Mouse (Mus musculus) T-cell, adult 2 months (primary cell): ENCODE results near the gene Arid3b.

Experiments used
- DNase-seq: peaks from one replicate; pipeline ENCODE4 v3.0.0; 2022; ENCODE audit warnings: low spot score

Arid3b gene

DNA sequence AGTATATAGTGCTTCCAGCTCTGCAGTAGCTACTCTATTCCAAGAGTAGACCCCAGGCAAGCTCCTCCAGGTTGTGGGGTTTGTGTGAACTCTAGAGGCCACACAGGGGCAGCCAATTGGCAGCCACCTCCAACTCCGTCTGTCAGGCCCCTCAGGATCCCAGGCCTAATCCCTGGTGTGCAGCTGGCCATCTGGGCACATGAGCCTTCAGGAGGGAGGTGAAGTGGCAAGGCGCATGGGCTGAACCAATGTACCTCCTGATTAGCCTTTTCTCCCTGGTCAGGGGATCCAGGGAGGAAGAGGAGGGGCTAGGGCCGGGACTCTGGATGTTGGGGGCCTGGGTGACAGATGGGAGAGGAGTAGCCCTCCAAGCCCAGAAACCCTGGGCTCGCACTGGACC, 60.9 kb downstream of the Arid3b start:
- no peak for DNase-seq

DNA sequence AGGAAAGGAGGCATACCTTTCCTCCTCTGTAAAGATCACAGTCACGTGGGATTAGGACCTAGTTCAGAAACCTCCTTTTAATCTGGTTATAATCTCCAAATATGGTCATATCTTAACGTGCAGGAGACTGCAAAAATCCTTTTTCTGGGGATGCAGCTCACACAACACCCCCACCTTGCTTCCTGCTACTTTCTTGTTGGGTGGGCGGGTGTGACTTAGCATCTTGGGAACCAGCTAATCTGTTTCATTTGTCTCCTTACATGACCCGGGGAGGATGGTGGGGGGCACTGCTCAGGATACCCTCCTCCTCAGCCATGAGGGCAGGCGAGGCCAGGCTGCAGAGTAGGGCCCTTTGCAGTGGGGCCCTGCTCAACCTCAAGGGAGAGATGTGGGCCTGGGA, 61.6 kb downstream of the Arid3b start:
- DNase-seq: no peak

DNA sequence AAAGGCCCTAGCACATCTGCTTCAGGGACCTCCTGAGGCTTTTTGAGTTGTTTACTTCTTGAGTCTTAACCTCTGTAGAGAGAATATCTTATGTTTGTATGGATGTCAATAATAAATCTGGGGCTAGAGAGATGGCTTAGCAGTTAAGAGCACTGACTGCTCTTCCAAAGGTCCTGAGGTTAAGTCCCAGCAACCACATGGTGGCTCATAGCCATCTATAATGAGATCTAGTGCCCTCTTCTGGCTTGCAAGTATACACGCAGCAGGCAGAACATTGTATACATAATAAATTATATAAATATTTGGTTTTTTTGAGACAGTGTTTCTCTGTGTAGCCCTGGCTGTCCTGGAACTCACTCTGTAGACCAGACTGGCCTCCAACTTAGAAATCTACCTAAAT, 62.4 kb downstream of the Arid3b start:
- peak; percentile 44 for DNase-seq

DNA sequence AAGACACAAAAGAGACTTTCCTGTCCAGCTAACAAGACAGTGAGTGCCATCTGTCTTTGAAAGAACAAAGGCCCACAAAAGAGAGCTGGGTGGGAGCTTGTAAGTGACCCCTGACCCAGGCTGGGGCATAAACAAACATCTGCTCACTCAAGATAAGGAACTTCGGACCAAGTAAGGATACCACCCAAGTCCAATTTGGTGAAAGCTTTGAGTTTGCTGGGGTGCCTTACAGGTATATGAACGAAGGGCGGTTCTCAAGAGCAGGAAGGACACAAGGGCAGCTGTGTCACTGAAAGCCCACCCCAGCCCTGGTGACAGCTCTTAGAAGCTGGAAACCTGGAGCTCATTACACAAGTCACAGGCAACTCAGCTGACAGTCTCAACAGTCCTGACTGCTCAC, 62.8 kb downstream of the Arid3b start:
- DNase-seq: no peak

DNA sequence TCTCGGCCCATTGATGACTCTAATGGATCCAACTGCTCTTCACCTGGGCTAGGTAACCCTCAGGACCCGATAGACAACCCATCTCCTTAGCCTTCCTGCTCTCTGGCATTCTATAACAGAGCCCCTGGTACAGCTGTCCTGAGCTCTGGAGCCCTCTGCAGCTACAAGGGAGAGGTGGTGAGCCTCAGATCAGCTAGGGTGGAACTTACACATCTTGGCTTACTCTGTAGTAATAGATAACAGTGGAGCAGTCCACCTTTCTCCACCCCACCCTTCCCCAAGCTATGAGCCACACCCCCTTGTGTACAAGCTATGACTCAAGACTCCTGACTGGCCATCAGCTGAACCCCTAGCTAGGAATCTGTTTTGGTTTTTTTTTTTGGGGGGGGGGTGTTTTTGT, 65.8 kb downstream of the Arid3b start:
- DNase-seq: no peak

DNA sequence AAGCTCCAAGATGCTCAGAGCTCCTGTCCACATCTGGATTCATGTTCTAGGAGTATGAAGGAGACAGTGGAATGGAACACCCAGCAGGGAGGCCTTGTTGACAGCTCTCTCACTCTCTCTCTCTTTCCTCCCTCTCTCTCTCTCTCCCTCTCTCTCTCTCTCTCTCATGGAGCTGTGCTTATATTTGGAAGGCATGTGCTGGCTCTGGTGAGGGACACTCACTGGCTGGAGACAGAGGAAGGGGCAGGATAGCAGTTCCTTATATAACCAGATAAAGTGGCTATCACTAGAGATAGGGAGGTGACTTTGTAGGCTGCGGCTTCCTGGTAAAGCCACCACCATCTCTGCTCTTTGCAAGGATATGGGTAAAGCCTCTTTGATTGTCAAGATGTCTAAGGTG, 66.4 kb downstream of the Arid3b start:
- DNase-seq: no peak

DNA sequence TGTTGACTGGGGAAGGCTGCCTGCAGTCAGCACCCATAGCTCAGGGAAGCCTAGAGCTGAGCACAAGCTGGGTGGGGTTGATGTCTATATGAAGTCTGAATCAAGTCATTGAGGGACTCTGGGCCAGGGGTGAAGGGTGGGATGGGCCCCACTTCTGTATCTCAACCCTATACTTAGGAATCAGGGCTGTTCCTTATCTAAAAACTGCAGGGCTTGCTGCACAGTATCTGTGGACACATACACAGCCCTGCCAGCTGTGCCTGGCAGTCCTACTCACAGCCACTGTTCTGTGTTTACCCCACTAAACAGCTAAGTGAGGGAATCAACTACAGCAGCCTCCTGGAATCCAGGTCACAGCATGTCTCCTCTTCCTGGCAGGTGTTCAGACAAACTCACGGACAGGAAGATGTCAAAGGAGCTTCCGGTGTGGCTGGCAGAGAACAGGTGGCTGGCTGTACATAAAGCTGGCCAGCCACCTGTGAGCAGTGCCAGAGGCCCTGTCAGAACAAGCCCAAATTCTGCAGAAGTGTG, 67.0 kb downstream of the Arid3b start:
- DNase-seq: peak; percentile 31

DNA sequence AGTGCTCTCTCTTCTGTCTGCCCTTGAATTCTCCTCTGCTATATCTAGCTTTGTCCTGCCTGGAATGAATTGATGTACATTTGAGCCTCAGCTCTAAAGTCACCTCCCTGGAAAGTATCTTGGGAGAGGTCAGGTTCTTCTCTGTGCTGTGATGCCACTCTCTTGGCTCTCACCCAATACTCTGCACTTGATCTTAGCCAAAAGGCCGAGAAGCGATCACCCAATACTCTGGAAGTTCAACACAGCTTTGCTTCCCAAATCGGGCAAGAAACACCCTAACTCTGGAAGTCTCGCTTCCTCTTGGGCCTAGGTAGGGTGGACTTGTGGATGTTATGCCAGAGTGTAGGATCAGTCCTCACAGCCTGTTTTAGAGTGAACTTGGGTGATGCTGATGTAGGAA, 69.4 kb downstream of the Arid3b start:
- no peak for DNase-seq

DNA sequence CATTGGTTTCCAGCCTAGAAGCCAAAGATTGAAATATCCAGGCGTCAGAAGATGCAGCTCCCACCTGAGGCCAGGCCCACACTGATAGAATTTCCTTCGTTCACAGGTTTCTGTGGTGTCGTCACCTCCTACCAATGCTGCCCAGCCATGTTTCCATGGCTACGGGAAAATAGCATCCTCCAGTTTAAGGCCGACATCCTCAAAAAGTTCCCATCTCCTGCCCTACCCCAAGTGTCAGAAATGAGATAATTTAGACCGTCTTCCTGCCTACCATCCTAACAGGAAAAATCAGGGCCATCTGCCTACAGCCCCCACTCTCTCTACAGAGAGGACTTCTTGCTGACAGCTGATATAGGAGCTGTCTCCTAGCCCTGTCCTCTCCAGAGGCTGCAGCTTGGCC, 70.2 kb downstream of the Arid3b start:
- DNase-seq: no peak

DNA sequence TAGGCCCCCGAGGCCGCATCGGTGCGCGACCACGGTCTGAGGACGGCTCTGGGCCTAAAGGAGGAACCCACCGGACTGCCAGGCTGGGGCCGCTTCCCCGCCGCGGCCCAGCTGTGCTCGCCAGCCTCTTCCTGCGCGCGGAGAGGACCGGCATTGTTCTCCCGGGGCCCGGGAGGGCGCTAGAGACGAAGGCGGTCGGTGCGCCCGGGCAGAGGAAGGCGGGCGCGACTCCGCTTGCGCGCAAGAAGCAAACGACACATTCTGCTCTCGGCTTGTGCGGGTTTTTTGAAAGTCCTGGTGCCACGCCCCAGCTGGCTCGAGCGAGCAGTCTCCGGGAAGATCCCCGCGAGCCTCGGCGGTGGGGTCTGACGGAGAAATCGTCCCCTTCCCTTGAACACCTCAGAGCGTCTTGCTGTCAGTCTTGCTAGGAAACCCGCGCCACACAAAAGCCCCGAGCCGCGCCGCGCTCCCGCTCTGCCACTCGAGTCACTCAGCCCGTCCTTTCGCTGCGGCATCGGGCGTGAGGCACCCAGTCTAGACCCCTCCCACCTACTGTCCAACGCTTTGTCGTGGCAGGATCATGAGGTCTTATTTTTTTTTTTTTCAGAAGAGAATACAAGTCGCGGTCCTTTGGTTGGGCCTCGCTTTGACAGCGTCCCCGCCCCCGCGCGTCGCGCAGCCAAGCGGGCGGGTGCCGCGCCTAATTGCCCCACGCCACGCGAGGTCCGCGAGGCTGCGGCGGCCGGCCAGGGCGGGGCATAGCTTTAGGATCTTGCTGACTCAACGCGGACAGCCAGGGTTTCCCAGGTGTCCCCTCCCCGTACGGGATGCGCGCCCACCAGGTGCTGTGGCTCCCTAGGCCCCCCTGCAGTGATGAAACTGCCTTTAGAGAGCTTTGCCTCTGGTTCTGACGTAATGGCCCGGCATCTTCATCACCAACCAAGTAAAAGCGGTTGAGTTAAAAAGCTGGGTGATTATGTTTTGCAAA, 70.9 kb downstream of the Arid3b start, which contains the start of gene Clk3:
Clk3 (minus strand) TSS at position 497 of the 988 bp plus-strand sequence.
- DNase-seq: peak; percentile 72

DNA sequence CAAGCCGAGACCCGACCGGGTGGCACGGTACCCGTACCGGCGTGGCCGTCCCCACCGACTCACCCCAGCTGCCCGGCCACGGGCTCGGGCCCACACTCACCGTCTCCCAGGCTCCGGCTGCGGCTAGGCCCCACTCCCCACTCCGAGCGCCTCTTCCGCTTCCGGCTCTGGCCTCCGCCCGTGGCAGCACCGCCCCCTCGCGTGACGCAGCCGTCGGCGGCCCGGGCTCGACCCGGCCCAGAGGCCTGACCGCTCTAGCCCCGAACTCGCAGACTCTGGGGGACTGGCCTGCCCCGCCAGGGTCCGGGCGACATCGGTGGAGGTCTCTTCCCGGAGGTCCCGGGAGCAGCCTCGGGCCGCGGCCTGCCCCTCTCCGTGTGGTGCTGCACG, 71.6 kb downstream of the Arid3b start:
- peak; percentile 89 for DNase-seq

DNA sequence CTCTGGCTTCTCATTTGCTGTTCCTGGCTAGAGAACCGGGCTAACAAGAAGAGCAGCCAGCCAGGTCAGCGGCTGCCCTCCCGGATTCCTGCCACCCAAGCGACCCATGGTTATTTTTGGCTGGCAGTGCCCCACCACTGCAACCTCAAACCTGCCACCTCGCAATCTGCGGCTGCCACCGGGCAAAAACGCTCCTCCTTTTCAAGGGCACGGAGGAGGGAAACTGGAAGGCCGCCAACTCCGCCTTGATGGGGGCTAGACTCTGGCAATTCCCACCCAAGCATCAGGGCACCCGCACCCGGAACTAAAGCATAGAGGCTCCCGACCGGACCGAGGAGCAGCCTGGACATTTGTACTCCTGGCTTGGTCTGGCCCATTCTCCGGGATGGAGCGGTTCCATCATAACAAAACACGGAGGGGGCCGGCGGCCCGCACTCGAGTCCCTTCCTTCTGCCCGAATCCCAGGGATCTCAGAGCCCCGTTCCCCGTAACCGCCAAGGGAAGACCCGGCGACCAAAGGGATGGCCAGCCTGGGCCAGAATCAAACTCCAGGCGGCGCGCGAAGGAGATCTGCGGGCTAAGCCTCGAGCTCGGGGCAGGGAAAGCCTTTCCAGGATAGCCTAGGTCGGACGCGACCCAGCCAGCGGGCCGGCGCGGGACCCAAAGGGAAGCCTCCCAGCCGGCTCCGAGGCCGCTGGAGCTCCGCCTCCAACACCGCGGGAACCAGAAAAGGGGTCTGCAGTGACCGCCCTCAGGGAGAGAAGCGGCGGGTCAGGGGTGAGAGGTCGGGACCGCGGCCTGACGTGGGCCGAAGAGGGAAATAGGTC, 72.2 kb downstream of the Arid3b start:
- peak; percentile 49 for DNase-seq

DNA sequence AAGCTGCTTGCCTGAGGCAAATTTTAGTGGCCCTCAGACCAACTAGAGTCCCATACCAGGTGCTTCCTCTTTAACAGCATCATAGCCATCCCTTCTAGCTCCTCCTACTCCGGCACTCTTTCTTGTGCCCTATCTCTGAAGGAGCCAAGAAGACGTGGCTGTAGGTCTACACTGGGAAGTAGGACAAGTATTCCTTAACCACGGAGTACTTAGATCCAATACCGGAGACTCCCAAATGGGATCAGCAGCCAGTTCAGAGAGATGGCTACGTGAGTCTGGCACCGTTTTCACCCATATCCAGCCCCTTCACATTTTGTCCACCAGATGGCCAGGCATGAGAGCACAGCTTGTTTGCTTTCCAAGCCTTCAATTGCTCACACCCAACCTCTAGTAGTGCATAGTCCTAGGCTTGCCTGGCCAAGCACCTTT, 74.0 kb downstream of the Arid3b start:
- DNase-seq: peak; percentile 36

DNA sequence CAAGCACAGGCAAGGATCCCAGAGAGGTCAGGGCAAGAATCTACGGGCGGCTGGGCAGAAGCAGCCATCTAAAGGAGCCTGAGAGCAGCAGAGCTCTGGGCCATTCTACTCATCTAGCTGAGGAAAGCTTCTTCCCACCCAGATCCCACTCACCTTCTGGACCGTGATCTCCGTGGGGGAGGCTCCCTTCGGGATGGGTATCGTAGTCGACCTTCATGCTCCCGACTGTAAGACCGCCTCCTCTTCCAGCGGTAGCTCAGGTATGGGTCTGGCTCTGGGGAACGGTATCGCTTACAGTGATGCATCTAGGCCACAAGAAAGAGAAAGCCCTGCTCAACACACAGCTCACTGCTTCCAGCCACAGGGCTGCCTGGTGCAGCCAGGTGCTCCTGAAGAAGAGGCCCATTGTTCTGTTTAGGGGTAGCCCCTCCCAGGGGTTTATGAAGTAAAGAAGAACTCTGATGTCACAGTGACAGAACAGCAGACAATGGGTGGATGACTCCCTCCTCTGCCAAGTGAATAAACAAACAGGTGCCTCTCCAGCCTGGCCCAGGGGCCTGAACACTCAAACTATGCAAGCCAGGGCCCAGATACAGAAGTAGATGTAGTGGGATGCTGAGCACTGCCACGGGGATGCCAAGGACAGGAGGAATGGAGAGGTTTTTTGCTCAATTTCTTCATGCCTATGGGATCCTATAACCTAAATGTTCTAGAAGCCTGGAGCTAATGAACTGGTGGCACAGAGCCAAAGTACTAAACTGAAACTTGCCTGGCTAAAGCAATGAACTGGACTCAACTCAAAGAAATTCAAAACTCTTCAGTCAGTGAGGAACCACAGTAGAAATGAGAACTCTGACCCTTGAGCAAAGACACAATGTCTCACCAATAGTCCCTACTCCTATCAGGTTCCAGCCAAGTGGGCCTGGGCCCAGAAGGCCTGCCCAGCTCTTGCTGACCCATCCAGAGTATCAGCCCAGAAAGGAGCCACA, 74.7 kb downstream of the Arid3b start:
- DNase-seq: peak; percentile 28

DNA sequence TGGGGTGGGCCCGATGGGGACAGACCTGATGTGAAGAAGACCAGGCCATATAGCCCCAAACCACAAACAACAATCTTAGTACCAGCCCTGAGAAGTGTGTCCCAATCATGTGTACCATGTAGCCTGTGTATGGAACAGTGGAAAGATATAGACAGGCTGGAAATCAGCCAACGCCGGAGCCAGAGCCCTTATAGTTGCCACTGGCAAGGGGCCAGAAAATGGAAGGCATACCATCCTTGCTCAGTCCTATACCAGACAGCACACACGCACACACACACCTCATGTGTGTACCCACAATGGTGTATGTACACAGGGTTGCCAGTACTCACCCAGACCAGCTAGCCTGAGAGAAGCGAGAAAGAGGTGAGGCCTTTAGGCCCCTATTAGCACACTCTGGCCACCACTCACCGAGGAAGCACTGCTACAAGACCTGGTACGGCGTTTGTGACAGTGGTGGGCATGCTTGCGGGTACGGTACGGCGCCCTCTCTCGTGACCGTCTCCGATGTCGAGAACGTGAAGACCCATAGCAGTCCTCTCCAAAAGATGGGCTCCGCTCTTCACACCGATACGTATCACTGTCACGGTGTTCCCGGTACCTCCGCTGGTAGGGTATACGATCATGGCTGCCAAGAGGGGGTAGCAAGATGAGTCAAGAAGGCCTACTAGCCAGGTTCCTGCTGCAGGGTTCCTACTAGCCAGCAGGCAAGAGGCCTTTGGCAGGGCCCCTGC, 76.0 kb downstream of the Arid3b start:
- no peak for DNase-seq

DNA sequence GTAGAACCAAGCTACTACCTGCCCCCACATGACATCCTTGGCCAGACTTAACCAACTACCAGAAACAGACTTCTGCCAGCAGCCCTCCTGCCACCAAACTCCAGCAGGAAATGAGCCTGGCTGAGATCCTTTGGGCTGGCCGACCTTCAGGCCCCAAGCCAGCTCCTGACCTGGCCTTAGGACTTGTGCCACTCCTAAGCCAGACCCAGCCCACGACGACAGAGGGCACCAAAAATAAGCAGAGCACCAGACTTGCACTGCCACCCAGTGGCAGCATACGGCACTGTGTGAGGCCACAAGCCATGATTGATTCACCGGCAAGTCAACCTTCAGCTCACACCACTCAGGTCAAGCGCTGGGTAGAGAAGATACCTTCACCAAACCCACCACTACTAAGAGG, 77.3 kb downstream of the Arid3b start:
- DNase-seq: peak; percentile 62

DNA sequence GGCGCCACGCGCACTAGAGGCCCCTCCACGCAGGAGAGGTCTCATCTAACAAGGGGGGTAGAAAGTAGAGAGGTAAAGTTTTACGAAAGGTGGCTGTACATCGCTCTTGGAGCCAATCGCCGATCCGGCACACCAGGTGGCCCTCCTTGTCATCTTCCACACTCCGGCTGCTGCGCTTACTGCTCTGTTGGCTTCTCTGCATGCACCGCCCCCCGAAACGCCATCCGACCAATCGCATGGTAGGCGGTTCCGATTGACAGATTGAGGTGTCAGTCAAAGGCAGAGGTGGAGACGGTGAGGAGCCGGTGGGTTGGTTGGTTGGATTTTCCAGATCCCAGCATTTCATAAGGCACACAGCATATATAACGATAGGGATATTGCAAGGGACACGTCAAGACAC, 78.1 kb downstream of the Arid3b start:
- DNase-seq: no peak

DNA sequence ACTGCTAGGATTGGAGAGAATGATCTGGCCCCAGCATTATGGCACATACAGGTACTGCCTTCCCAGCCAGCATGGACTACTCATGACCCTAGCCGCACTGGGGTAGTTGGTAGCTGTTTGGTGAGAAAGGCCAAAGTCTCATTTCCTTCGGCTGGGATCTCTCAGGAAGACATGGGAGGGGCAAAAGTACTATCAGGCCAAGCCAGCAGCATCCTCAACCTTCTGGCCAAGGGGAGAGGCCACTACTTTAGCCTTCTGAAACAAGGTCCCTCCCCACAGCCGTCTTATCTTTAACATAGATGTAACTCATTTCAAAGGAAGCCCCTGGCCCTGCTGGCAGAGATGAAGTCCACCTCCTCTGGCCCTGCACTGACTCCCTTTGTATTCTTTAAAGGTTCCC, 79.0 kb downstream of the Arid3b start:
- DNase-seq: no peak

DNA sequence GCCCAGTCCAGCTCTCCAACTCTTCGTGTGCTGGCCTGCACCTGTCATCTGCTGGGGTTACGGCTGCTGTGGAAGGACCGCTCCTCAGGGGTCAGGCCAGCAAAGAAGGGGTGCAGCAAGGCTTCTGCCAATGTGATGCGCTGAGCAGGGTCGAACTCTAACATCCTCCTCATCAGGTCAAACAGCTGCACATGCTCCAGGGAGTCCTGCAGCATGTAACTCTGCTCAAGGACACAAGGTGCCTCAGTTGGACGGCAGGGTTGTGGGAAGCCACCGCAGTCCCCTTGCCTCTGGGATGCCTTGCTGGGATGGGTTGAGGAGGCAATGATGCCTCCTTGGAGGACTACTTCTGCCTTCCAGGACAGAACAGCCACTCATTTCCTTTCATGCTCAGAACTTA, 85.7 kb downstream of the Arid3b start:
- DNase-seq: no peak

DNA sequence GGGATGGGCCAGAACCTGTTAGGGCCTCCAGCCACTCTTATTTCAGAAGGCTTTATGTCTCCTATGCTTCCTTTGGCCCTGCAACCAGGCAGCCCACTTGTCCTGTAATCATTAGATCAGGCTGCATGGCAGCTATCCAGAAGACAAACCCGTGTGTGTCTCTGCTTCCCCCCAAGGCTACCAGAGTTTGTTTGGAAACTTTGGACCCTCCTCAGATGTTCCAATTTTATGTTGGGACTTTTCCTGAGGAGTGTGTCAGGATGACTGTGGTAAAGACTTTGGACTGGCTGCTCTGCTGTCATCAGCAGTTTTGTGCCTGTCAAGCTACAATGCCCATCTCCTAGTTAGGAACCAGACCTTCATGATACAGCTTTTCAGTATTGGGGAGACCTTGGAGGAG, 87.8 kb downstream of the Arid3b start:
- DNase-seq: no peak

DNA sequence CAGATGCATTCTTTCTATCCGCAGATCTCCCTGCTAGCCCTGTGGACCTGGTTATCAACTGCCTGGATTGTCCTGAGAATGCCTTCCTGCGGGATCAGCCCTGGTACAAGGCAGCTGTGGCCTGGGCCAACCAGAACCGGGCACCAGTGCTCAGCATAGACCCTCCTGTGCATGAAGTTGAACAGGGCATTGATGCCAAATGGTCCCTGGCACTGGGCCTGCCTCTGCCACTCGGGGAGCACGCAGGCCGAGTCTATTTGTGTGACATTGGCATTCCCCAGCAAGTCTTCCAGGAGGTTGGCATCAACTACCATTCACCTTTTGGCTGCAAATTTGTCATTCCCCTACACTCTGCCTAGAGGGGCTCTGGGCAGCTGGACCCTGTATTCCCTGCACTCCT, 88.5 kb downstream of the Arid3b start:
- no peak for DNase-seq
